Mouse (Mus musculus) left cerebral cortex, postnatal 36 days (tissue): ENCODE measurements around the gene Olfr287. TPM values are rescaled to one million over a fixed set of nuclear protein-coding genes. Genes with fewer than 3 reads are reported as not detected.
A peak's percentile ranks its signal among the peaks of the same experiment; 100 is the strongest.

Experiments
- DNase-seq, 2 experiments: peaks; one replicate each; pipeline ENCODE4 v3.0.0; 2021 to 2022; ENCODE audit warnings: low spot score in 2 of 2, mixed read lengths in 1 of 2
- intact Hi-C: fragments of 180-260 bp; cut with DNase I; formaldehyde crosslinking; loops from one replicate; pipeline ENCODE4 v1.15.1; 2025
- total RNA-seq, 2 experiments: library from RNA; stranded (reverse); gene quantifications; 2 replicates each; pipeline ENCODE4 v1.2.3; 2021

The Olfr287 gene
- total RNA-seq: 1 to 10 TPM; 4.8 to 6.2 TPM

DNA sequence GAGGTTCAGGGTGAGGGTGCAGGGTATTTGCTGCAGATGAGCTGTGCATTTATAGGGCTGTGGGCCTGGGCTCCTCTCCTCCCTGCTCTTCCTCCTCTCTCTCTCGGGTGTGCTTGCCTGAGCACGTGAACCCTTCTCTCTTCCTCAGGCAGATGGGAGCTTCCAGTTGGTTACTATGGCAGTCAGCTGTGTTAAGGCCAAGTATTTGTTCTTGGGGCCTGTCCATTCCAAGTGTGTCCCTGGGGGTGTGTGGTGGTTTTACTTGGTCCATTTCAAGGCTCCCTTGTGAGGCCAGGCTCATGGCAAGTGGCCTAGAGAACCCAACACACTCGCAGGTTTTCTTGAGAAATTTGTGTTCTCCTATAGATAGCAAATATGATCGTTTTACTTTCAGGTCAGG is at the start of gene Olfr287, which contains the start of gene Gm44579:
TSS of gene Olfr287 (minus strand) at position 180 of the 400 bp plus-strand sequence.
TSS of gene Gm44579 (minus strand) at position 101 of the 400 bp plus-strand sequence.
- DNase-seq: no peak

DNA sequence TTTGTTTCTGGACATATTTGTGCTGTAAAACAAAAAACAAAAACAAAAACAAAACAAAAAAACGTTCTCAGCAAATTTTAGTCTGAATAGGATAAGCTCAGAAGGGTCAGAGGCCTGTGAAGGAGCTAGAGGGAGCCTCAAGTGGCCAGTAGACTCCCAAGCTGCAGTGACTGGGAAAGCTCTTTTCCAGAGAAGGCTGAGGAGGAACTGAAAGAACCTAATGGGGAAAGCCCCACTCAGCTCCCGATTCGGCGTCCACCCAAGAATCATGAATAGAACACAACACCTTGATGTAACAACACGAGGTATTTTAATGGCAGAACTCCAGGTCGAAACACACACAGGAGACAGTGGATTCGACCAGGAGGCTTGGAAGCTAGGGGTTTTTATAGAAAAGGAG is 36.9 kb upstream of the Olfr287 start:
- intact Hi-C loops: no loop called here
- DNase-seq: no peak

More for the DNA sequence above, at the start of gene Olfr287, which contains the start of gene Gm44579:
- intact Hi-C loops: no loop called here

DNA sequence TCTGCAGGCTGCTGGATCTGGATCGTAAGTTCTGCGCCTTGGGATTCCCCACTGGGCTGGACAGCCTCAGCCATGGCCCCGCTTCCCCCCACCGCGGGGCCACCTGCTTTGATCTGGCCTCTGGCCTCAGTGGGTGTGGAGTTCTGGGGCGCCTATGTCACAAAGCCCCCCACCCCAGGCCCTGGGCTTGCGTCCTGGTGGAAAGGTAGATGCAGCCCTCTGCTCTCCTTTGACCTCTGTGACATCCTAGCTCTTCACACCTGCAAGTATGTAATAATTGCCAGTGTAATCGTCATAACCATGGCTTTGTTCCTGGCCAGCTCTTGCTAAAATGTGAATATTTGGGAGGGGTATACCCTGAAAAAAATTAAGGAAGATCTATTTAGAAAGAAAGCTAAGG is 36.3 kb upstream of the Olfr287 start, which contains the start of gene H1fnt:
TSS of gene H1fnt (minus strand) at position 101 of the 400 bp plus-strand sequence.
- DNase-seq: no peak
- intact Hi-C loops: no loop called here

DNA sequence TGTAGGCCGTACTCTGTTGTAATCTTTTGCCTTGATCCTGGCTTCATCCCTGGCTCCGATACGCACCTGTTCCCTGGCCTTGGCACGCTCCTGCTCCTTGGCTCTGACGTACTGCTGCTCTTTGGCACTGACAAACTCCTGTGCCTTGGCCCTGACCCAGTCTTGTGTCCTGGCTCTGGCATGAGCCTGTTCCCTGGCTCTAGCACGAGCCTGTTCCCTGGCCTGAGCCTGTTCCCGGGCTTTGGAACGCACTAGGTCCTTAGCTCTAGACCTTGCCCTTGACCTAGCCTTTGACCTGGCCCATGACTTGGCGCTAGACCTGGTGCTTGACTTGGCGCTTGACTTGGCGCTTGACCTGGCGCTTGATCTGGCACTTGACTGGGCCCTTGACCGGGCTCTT is 35.4 kb upstream of the Olfr287 start:
- intact Hi-C loops: no loop called here
- no peak for DNase-seq

DNA sequence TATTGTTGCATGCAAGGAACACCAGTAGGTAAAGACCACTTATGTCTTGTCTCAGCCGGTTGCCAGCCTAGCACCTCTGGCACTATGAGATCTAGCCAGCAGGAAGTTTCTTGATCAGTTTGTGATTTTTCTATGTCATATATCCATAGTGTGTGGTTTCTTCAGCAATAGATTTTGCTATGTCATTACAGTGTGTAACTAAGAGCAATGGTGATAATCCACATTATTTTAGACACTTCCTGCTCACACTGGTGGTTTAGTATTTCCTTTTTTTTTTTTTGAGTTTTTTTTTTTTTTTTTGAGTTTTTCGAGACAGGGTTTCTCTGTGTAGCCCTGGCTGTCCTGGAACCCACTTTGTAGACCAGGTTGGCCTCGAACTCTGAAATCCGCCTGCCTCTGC is 14.6 kb upstream of the Olfr287 start:
- intact Hi-C loops: no loop called here
- DNase-seq: no peak

DNA sequence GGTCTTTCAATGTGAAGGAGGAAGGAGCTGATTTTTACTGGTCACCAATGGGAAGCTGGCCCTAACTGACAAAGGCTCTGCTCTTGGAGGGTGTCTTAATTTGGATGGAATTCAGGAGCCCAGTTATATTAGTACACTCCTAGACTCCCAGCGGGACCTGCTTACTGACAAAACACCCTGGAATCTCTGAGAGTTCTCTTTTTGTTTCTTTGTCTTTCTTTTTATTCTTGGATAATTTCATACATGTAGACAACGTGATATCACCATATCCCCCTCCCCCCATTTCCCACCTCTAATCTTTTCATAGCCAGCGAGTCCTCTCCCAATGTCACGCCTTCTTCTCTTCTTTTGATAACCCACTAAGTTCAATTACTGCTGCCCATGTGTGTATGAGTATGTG is 13.5 kb upstream of the Olfr287 start, which contains the start of gene Olfr286:
TSS of gene Olfr286 (minus strand) at position 101 of the 400 bp plus-strand sequence.
- intact Hi-C loops: no loop called here

DNA sequence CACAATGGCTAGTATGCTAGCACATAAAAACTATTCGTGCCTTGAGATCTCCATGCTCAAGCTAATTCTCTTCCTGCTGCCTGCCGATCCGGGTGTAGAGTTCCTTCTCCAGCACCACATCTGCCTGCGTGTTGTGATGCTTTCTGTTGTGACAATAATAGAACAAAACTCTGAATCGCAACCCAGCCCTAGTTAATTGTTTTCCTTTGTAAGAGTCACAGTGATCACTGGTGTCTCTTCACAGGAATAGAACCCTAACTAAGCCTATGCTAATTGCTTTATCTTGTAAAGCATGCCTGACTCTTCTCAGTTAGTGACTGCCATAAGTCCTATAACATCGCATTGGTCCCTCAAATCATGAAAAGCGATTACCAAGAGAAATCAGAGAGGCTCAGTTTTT is 5.2 kb upstream of the Olfr287 start:
- DNase-seq: no peak
- intact Hi-C loops: no loop called here

More for the DNA sequence above, 13.5 kb upstream of the Olfr287 start, which contains the start of gene Olfr286:
- no peak for DNase-seq

DNA sequence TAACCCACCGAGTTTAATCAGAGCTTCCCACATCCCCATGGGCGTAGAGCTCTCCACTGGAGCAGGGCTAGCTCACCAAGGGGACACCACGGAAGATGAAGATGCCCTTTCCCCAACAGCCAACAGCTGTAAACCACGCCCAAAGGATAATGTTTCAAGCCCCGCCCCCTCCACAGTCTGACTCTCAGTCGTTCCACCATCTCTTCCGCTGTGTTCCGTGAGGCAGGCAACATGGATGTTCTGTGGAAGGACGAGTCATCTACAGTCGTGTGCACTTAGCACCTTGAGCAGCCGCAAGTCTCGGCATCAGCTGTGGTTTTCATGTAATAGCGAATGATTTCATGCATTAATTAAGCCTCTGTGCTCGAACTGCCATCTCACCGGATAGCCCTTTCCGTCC is 4.8 kb upstream of the Olfr287 start:
- no peak for DNase-seq
- intact Hi-C loops: no loop called here

DNA sequence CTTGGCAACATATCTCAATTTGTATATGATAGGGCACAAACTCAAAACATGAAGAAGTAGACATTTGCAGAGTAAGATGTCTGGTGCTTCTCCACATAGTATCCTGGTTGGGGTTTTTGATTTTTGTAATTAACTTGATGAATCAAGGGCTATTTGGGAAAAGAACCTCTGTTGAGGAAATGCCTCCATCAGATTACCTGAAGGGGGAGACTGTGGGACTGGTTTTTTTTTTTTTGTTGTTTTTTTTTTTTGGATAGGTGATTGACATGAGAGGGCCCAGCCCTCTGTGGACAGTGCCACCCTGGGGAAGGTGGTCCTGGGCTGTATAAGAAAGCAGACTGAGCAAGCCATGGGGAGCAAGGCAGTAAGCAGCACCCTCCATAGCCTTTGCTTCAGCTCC is 1.5 kb upstream of the Olfr287 start:
- intact Hi-C loops: no loop called here
- no peak for DNase-seq

DNA sequence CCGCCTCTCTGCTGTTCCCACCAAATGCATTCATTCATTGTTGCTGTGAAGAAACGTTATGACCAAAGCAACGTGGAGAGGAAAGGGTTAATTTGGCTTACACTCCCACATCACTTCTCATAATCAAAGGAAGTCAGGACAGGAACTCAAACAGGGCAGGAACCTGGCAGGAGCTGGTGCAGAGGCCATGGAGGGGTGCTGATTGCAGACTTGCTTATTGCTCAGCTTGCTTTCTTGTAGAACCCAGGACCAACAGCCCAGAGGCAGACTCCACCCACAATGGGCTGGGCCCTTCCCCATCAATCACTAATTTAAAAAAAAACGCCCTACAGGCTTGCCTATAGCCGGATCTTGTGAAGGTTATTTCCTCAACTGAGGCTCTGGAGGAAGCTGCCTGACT is 6.7 kb downstream of the Olfr287 start:
- intact Hi-C loops: no loop called here
- DNase-seq: no peak

DNA sequence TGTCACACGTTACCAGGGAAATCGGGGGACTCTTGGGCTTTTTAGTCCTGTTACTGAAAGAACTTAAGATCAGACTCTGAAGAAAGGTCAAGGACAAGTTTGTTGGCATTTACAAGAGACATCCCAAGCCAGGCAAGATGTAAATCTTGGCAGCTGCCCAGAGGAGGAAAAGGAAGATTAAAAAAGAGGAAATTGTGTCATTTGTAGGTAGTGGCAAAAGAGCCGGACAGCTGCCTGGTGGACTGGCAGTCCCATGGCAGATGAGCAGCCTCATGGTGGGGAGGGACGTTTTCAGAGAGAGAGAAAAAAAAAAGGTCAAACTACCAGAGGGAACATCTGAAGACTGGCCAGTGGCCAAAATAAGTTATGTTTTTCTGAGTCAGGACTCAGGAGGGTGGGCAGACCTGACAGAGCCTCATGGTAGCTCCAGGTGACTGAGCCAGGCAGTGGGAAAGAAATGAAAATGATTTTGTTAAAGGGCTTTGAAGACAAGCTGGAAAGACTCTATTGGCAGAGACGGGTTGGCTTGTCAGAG is 7.5 kb downstream of the Olfr287 start:
- DNase-seq: no peak
- intact Hi-C loops: no loop called here

DNA sequence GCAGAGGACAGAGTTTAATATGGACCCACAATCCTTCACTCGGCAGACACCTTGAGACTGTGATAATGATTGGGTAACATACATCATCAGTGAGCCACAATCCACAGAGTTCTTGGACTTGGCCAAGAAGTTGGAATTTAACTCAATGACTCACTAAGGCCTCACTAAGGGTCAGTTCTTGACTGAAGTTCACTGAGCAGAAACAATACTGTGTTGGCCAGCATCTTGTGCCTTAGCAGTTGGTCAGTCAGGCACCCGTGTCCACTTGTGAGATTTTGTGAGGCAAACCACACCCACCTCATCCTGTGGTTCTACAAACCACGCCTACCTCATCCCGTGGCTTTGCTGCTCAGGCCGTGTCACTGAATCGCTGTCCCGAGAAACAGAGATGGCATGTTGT is 11.2 kb downstream of the Olfr287 start:
- intact Hi-C loops: no loop called here
- DNase-seq: no peak

DNA sequence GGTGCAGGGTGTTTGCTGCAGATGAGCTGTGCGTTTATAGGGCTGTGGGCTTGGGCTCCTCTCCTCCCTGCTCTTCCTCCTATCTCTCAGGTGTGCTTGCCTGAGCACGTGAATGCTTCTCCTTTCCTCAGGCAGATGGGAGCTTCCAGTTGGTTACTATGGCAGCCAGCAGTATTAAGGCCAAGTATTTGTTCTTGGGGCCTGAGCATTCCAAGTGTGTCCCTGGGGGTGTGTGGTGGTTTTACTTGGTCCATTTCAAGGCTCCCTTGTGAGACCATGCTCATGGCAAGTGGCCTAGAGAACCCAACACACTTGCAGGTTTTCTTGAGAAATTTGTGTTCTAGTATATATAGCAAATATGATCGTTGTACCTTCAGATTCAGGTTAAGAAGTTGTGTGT is 25.4 kb downstream of the Olfr287 start, which contains the start of gene Olfr288:
TSS of gene Olfr288 (minus strand) at position 101 of the 400 bp plus-strand sequence.
- intact Hi-C loops: no loop called here
- no peak for DNase-seq

DNA sequence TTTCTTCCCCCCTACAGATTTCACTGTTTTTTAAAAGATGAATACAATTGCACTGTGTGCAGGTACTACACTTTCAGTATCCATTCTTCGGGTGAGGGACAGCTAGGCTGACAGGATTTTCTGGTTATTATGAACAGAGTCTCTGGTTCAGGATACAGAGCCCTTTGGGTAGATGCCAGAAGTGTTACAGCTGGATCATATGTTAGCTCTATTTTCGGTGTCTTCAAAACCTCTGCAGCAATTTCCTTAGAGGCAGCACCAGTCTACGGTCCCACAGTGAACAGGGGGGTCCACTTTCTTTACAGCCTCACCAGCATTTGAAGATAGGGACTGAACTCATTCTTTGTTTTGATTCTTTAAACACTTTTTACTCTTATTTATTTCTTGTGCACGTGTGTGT is 36.4 kb downstream of the Olfr287 start:
- DNase-seq: no peak
- intact Hi-C loops: loop anchor here (5.0 kb wide), 1 partner anchor 113 kb away; the partner anchor contains the start of gene Zfp641

DNA sequence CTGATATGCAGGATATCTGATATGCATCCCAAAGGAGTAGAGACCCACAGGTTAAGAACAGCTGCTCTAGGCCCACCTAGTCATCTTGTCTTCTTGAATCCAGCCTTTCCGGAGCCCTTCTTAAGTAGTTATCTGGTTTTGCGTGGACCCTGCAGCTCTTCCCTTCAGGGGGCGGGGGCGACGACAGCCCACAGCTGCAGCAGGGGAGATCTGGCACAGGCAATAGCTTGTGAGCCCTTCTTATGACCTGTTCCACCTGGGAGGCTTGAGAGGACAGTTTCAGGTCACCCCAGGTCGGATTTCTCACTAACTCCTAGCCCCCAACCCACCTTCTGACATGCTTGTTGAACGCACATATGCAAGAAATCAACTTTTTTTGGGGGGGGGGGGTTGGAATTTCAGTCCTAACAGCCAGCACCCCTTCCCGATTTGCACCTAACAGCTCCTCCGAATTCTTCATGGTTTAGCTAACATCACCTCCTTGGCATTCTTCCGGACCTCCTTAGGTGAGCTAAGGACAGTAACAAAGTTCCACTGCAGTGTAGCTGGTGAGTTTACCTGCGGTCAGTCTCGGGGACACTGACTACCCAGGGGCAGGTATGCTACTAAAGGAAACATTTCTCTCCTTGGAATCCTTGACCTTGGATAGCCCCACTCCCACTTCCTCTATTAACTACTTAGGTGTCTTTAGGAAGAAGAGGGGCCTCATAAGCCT is 38.8 kb downstream of the Olfr287 start:
- DNase-seq: no peak
- intact Hi-C loops: loop anchor here (2.0 to 5.0 kb wide), 2 partner anchors 115 to 207 kb away; partner anchors contain the start of gene Zfp641

DNA sequence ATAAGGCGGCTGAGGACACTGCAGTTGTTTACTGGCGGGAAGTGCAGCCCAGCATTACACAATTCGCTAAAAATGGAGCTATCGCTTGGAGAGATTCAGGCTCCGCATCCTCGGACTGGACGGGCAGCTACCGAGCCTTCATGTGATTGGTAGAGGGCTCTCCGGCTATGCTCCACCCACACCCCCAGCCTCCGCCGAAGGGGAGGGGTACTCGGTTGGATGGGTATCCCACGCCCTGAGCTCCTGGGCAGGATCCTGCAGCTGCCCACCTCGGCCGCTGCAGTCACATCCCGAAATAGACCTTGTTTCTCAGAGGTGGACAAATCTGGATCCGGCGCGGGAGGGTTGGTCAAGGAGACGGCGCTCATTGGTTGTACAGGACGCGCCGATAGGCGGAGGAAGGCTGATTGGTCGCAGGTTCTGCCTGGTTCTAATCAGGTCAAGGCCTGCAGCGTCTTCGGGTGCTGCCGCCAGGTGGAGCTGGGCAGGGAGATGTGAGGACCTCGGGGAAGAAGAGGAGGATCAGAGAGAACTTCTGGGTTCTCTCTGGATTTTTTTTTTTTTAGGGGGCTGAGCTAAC is 39.6 kb downstream of the Olfr287 start:
- peak; percentile 92 to 94 for DNase-seq
- intact Hi-C loops: loop anchor here (2.0 to 5.0 kb wide), 2 partner anchors 116 to 208 kb away; partner anchors contain the start of gene Zfp641

DNA sequence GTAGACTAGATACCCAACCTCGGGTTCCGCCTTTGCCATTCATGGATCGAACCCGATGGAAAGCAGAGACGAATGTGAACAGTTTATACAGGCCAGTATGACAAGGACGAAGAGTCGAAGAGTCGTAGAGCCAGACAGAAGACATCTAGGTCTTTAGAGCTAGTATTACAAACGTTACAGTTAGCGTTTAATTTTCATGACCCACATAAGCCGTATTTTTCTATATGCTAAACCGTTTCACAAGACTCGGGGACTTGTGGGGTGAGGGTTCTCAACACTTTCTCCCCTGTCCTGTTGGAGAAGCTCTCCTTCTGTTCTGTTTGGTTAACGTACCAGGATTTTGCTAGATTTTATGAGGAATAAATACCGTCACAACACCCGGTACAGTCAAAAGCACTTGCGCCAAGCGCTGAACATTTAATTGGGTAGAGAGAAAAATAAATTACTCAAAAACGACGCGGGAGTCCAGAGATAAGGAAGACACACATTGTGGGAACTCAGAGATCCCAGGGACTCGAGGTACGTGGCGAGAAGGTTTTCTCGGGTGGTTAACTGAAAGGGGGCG is 40.2 kb downstream of the Olfr287 start:
- intact Hi-C loops: loop anchor here (2.0 to 5.0 kb wide), 2 partner anchors 117 to 208 kb away; partner anchors contain the start of gene Zfp641
- DNase-seq: no peak

DNA sequence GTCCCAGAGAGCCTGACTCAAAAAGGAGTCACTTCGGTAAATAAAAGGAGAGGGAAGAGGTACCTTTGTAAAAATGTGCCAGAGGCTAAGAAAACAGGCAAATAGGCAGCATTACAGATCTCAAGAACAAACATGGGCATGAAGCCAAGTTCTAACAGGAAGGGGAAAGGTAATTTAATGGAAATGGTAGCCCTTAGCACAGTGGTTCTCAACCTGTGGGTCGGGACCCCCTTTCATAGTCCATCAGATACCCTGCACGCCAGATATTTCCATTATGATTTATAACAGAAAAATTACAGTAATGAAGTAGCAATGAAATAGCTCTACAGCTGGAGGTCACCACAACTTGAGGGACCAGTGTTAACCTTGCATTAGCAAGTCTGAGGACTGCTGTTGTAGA is 43.5 kb downstream of the Olfr287 start:
- intact Hi-C loops: no loop called here
- DNase-seq: no peak

DNA sequence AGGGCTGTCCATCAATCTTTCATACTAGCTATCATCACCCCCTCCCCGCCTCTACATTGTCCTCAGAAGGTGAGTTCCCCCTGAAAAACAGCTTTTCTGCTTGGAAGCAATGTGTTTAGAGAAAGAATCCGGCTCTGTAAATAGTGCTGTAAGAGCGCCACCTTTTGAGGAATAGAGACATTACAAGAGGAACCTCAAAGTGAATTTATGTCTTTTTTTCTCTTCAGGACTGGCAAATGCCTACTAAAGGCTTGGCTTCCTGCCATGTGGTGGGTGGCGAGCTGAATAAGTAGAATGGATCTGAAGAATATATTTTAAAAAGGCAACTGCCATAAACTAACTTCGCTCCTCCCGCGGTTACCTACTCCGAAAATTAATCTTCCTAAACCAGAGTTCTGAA is 47.0 kb downstream of the Olfr287 start:
- intact Hi-C loops: loop anchor here (2.0 kb wide), 1 partner anchor 85 kb away; no protein-coding TSS in a partner anchor
- DNase-seq: peak; percentile 67 to 75

DNA sequence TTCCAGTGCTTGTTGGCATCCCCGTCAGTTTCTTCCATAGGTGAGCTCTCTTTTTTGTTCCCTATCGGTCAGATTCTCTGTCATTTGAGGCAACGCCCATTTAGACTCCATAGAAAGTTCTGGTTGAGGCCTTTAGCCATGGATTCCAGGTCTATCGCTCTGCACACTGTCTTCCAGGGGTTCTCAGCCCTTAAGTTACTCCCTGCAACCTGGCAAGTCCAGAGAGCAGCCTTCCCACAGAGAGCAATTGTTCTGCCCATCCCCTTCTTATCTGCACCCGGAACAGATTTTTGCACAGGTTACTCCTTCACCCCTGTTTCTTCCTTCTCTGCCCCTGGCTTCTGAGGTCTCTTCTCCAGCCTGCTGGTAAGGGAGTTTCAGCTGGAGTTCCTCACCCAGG is 48.7 kb downstream of the Olfr287 start:
- intact Hi-C loops: loop anchor here (2.0 kb wide), 1 partner anchor 83 kb away; no protein-coding TSS in a partner anchor
- DNase-seq: no peak
